In genomic region chr17:73790284-73791020, GRCm38 (mm10) we compare ENCODE assay signal across 14 mouse cellular contexts. TPM values are rescaled to one million over a fixed set of nuclear protein-coding genes. Genes with fewer than 3 reads are reported as not detected.
A peak's percentile ranks its signal among the peaks of the same experiment; 100 is the strongest.
DNase-seq lines count a peak whose midpoint lies in the region; ATAC-seq and TF ChIP-seq lines count a peak whose summit lies in the region.
"Had no signal": no experiment of that assay in that cellular context is flagged by ENCODE, and none has a peak within 500 bp of the region (broad histone marks: within the 10 kb centered on the region; RNA-seq: fewer than 3 reads in every experiment).

No protein-coding gene starts in this region.

- no peak overlapping the region for H3K9ac ChIP-seq in forebrain, embryonic 14.5 days (ENCODE audit: low read length)
- no peak overlapping the region for H3K9ac ChIP-seq in forebrain, embryonic 16.5 days (replicated peaks; ENCODE audit: low read depth, low read length)
- H3K9ac ChIP-seq in kidney, embryonic 15.5 days = no peak overlapping the region
- no peak overlapping the region for H3K9ac ChIP-seq in ES-Bruce4 (ENCODE audit: low read depth, poor library complexity, severe bottlenecking)
- H3K9ac ChIP-seq: embryonic facial prominence, embryonic 13.5 days had no signal

- WGBS in forebrain, embryonic 14.5 days = 21% methylated on average over 12 of the region's 12 CpGs
- WGBS in forebrain, embryonic 16.5 days = 19% methylated on average over 12 of the region's 12 CpGs
- WGBS in kidney, embryonic 15.5 days = 51% methylated on average over 12 of the region's 12 CpGs

- H3K4me1 ChIP-seq in forebrain, embryonic 14.5 days (ENCODE audit: control insufficient read depth, insufficient read depth, low read length) = 0 out of 2 replicates have a peak, but pooled peaks cover 3% of the 10 kb centered on the region
- H3K4me1 ChIP-seq in forebrain, embryonic 16.5 days (replicated peaks; ENCODE audit: control insufficient read depth, insufficient read depth, low read length) = peaks cover 4% of the 10 kb centered on the region
- no peaks in the 10 kb centered on the region for H3K4me1 ChIP-seq in kidney, embryonic 15.5 days
- H3K4me1 ChIP-seq in ES-Bruce4 (ENCODE audit: control insufficient read depth, insufficient read depth, low read length) = peaks cover 3% of the 10 kb centered on the region
- H3K4me1 ChIP-seq: embryonic facial prominence, embryonic 13.5 days had no signal

- DNase-seq in forebrain, embryonic 14.5 days (ENCODE audit: low spot score) = peak; percentile 50
- DNase-seq in kidney, adult 9 months = peak; percentile 34
- peak; percentile 35 to 48 for DNase-seq in kidney, postnatal 25 days
- DNase-seq in embryo, embryonic 10 days (ENCODE audit: low spot score) = no peak
- no peak for DNase-seq in thymus, postnatal 25 days
- DNase-seq: adrenal gland, adult 8-10 months; gastrocnemius, postnatal 25 days; layer of hippocampus, adult 9-11 months had no signal

- TF ChIP-seq EP300 in ES-Bruce4 (IDR thresholded peaks at IDR 0.05; ENCODE audit: insufficient read depth, low read depth, low read length) = peak; percentile 62; the same call in 1 of the 2 replicates

- H3K4me3 ChIP-seq in forebrain, embryonic 14.5 days (ENCODE audit: low read depth, low read length) = no peak overlapping the region
- no peak overlapping the region for H3K4me3 ChIP-seq in forebrain, embryonic 16.5 days (replicated peaks; ENCODE audit: low read length)
- H3K4me3 ChIP-seq in kidney, embryonic 15.5 days (replicated peaks) = no peak overlapping the region
- no peak overlapping the region for H3K4me3 ChIP-seq in ES-Bruce4 (ENCODE audit: low read depth, low read length)
- H3K4me3 ChIP-seq: embryonic facial prominence, embryonic 13.5 days had no signal

- peak; percentile 50; the same call in 1 of the 2 replicates for ATAC-seq in forebrain, embryonic 14.5 days
- no peak for ATAC-seq in forebrain, embryonic 16.5 days
- ATAC-seq in kidney, embryonic 15.5 days (replicated peaks; ENCODE audit: low FRiP score) = no peak

- no peak overlapping the region; the same call in 1 of the 2 replicates for H3K27ac ChIP-seq in forebrain, embryonic 14.5 days (ENCODE audit: low read depth, low read length)
- no peak overlapping the region for H3K27ac ChIP-seq in forebrain, embryonic 16.5 days (ENCODE audit: low read length)
- no peak overlapping the region for H3K27ac ChIP-seq in kidney, embryonic 15.5 days
- no peak overlapping the region for H3K27ac ChIP-seq in ES-Bruce4 (ENCODE audit: insufficient read depth, low read length)
- H3K27ac ChIP-seq: embryonic facial prominence, embryonic 13.5 days had no signal

- no peak for TF ChIP-seq CTCF in ES-Bruce4 (IDR thresholded peaks at IDR 0.05; ENCODE audit: low read depth, low read length)

- H3K4me2 ChIP-seq in forebrain, embryonic 14.5 days (ENCODE audit: low read length) = no peak overlapping the region
- H3K4me2 ChIP-seq in forebrain, embryonic 16.5 days (ENCODE audit: low read length) = no peak overlapping the region
- H3K4me2 ChIP-seq in kidney, embryonic 15.5 days = no peak overlapping the region
- H3K4me2 ChIP-seq: embryonic facial prominence, embryonic 13.5 days; liver, embryonic 11.5 days had no signal

- H3K9me3 ChIP-seq in forebrain, embryonic 14.5 days (replicated peaks; ENCODE audit: control insufficient read depth, low read length) = no peaks in the 10 kb centered on the region
- H3K9me3 ChIP-seq in forebrain, embryonic 16.5 days (ENCODE audit: control insufficient read depth, low read length) = no peaks in the 10 kb centered on the region
- H3K9me3 ChIP-seq in kidney, embryonic 15.5 days (replicated peaks) = no peaks in the 10 kb centered on the region
- no peaks in the 10 kb centered on the region for H3K9me3 ChIP-seq in ES-Bruce4 (replicated peaks; ENCODE audit: control insufficient read depth, insufficient read depth, low read length, poor library complexity, severe bottlenecking)
- H3K9me3 ChIP-seq: embryonic facial prominence, embryonic 13.5 days had no signal

- TF ChIP-seq POLR2A in ES-Bruce4 (IDR thresholded peaks at IDR 0.05; ENCODE audit: insufficient read depth, low read length) = no peak

- H3K27me3 ChIP-seq in forebrain, embryonic 14.5 days (replicated peaks; ENCODE audit: control insufficient read depth, insufficient read depth, low read length) = no peaks in the 10 kb centered on the region
- no peaks in the 10 kb centered on the region for H3K27me3 ChIP-seq in forebrain, embryonic 16.5 days (replicated peaks; ENCODE audit: control insufficient read depth, insufficient read depth, low read length)
- no peaks in the 10 kb centered on the region for H3K27me3 ChIP-seq in kidney, embryonic 15.5 days
- no peaks in the 10 kb centered on the region; the same call in 1 of the 2 replicates for H3K27me3 ChIP-seq in ES-Bruce4 (ENCODE audit: control insufficient read depth, insufficient read depth, low read length, poor library complexity, severe bottlenecking)
- H3K27me3 ChIP-seq: embryonic facial prominence, embryonic 13.5 days had no signal

- no peaks in the 10 kb centered on the region for H3K36me3 ChIP-seq in forebrain, embryonic 14.5 days (ENCODE audit: control insufficient read depth, insufficient read depth, low read length)
- no peaks in the 10 kb centered on the region for H3K36me3 ChIP-seq in forebrain, embryonic 16.5 days (ENCODE audit: control insufficient read depth, insufficient read depth)
- H3K36me3 ChIP-seq in kidney, embryonic 15.5 days = no peaks in the 10 kb centered on the region
- H3K36me3 ChIP-seq in ES-Bruce4 (ENCODE audit: control insufficient read depth, insufficient read depth, low read length, poor library complexity, severe bottlenecking) = no peaks in the 10 kb centered on the region
- H3K36me3 ChIP-seq: embryonic facial prominence, embryonic 13.5 days; G1E had no signal

RNA-seq across cellular contexts. Expression of gene Ehd3, which starts 13.5 kb away (rescaled TPM):
- 8.4 and 10.6 TPM in 2 replicates for polyA plus RNA-seq in forebrain, embryonic 14.5 days (2014; fragmentation: Nextera tagmentation; extraction: Ambion mirVana)
- polyA plus RNA-seq in forebrain, embryonic 16.5 days (2015; fragmentation: Nextera tagmentation; extraction: Ambion mirVana) = 12.2 and 12.8 TPM in 2 replicates
- polyA plus RNA-seq in kidney, embryonic 15.5 days (2015; fragmentation: Nextera tagmentation; extraction: Ambion mirVana) = 18.2 and 21.3 TPM in 2 replicates
- 1.9 and 3.0 TPM in 2 replicates for polyA plus RNA-seq in ES-Bruce4 (2011; ENCODE audit: insufficient read depth, insufficient read length, low read depth, missing spikeins)

Comparison
In these comparisons a context has a peak if more than half of its experiments do, and no peak if none do; other contexts are left out.
1. DNase-seq: peak in forebrain, embryonic 14.5 days (single experiment), kidney, adult 9 months (single experiment) and kidney, postnatal 25 days (2 of 2); none in embryo, embryonic 10 days (single experiment) and thymus, postnatal 25 days (single experiment).